Mouse (Mus musculus) bone marrow, adult 2 months (tissue): ENCODE results near the gene Rplp1. TPM values are rescaled to one million over a fixed set of nuclear protein-coding genes. Genes with fewer than 3 reads are reported as not detected.

Experiments used
- H3K27ac ChIP-seq: fragments of 200-500 bp; 2 replicates; pipeline ENCODE4 v1.5.1; 2012; ENCODE audit warnings: low read depth, mild to moderate bottlenecking, control low read depth, inconsistent platforms, low read length; ENCODE audit not compliant: control insufficient read depth, poor library complexity, insufficient read depth
- H3K4me1 ChIP-seq: fragments of 200-500 bp; 2 replicates; pipeline ENCODE4 v1.6.1; 2011; ENCODE audit warnings: low read length; ENCODE audit not compliant: control insufficient read depth, insufficient read depth
- H3K4me3 ChIP-seq: fragments of 200-500 bp; replicated peaks from 2 replicates; pipeline ENCODE3; 2011; ENCODE audit warnings: mild to moderate bottlenecking, low read depth, low read length, control low read depth; ENCODE audit not compliant: control insufficient read depth
- CTCF ChIP-seq: fragments of 200-500 bp; IDR thresholded peaks from 2 replicates; pipeline ENCODE4 v1.5.1; 2011; ENCODE audit warnings: low read length, control low read depth; ENCODE audit not compliant: control insufficient read depth, insufficient read depth
- POLR2A ChIP-seq: fragments of 200-500 bp; IDR thresholded peaks from 2 replicates; pipeline ENCODE4 v1.6.1; 2011; ENCODE audit warnings: low read depth, mild to moderate bottlenecking, control low read depth, low read length, borderline replicate concordance; ENCODE audit not compliant: control insufficient read depth
- WGBS: fragments of 180-500 bp; shearing (Covaris S2); methylation state at CpG from one replicate; pipeline ENCODE4 v1.1.7; 2018; 5-methylcytosine and 5-hydroxymethylcytosine counted together
- polyA plus RNA-seq: library from polyadenylated mRNA; stranded (reverse); fragments of >200 nt; gene quantifications from 2 replicates; pipeline ENCODE4 v1.2.4, GENCODE M21; 2011; ENCODE audit warnings: low replicate concordance; ENCODE audit not compliant: missing spikeins, insufficient read depth, insufficient read length

Gene Rplp1
- polyA plus RNA-seq, 1 experiment: 4,712 TPM

GRCm38 (mm10) chr9:61908832-61909407 lies 5.4 kb downstream of the Rplp1 start:
- Histone ChIP-seq H3K4me1 (no peaks in the 10 kb centered on the region), H3K4me3 (no peak overlapping the region), H3K27ac (no peak overlapping the region)
- WGBS: 85% methylated on average over 11 of the region's 11 CpGs
- no peak for TF ChIP-seq CTCF
- TF ChIP-seq POLR2A: no peak

- no peak overlapping the region for H3K4me3 ChIP-seq
- no peak for TF ChIP-seq POLR2A
- no peak for TF ChIP-seq CTCF
Measured at GRCm38 (mm10) chr9:61908341-61908740, 6.0 kb downstream of the Rplp1 start.

GRCm38 (mm10) chr9:61907621-61908295 lies 6.6 kb downstream of the Rplp1 start:
- WGBS: 48% methylated on average over 4 of the region's 4 CpGs
- Histone ChIP-seq H3K4me3 (no peak overlapping the region), H3K4me1 (no peaks in the 10 kb centered on the region), H3K27ac (no peak overlapping the region)
- TF ChIP-seq POLR2A: no peak
- no peak for TF ChIP-seq CTCF

More at GRCm38 (mm10) chr9:61908341-61908740, 6.0 kb downstream of the Rplp1 start:
- Histone ChIP-seq H3K27ac (no peak overlapping the region), H3K4me1 (no peaks in the 10 kb centered on the region)
- 83% methylated on average over 3 of the region's 3 CpGs for WGBS

GRCm38 (mm10) chr9:61906912-61907311 lies 7.4 kb downstream of the Rplp1 start:
- peak; percentile 79 for TF ChIP-seq CTCF
- no peak for TF ChIP-seq POLR2A
- H3K27ac ChIP-seq: no peak overlapping the region
- 34% methylated on average over 10 of the region's 10 CpGs for WGBS
- no peak overlapping the region for H3K4me3 ChIP-seq
- no peaks in the 10 kb centered on the region for H3K4me1 ChIP-seq

GRCm38 (mm10) chr9:61905576-61905975 lies 8.8 kb downstream of the Rplp1 start:
- TF ChIP-seq CTCF (no peak), POLR2A (no peak)
- Histone ChIP-seq H3K27ac (no peak overlapping the region), H3K4me3 (no peak overlapping the region), H3K4me1 (peaks cover 2% of the 10 kb centered on the region; the same call in 1 of the 2 replicates)
- WGBS: 82% methylated on average over 5 of the region's 5 CpGs

GRCm38 (mm10) chr9:61904201-61904600 lies 10.1 kb downstream of the Rplp1 start:
- Histone ChIP-seq H3K27ac (no peak overlapping the region), H3K4me1 (peaks cover 2% of the 10 kb centered on the region; the same call in 1 of the 2 replicates), H3K4me3 (no peak overlapping the region)
- 88% methylated on average over 7 of the region's 7 CpGs for WGBS
- TF ChIP-seq CTCF: no peak

GRCm38 (mm10) chr9:61902445-61902844 lies 11.9 kb downstream of the Rplp1 start:
- WGBS: 27% methylated on average over 9 of the region's 9 CpGs
- Histone ChIP-seq H3K4me1 (peaks cover 2% of the 10 kb centered on the region; the same call in 1 of the 2 replicates), H3K27ac (no peak overlapping the region), H3K4me3 (no peak overlapping the region)
- TF ChIP-seq CTCF: no peak
- TF ChIP-seq POLR2A: no peak

GRCm38 (mm10) chr9:61901574-61901973 lies 12.8 kb downstream of the Rplp1 start:
- H3K27ac ChIP-seq: no peak overlapping the region
- peaks cover 2% of the 10 kb centered on the region; the same call in 1 of the 2 replicates for H3K4me1 ChIP-seq
- TF ChIP-seq POLR2A (no peak), CTCF (no peak)
- H3K4me3 ChIP-seq: no peak overlapping the region
- WGBS: 26% methylated on average over 4 of the region's 4 CpGs
